Mouse (Mus musculus) G1E (cell line): ENCODE measurements around the gene Arrdc3. TPM values are rescaled to one million over a fixed set of nuclear protein-coding genes. Genes with fewer than 3 reads are reported as not detected.

Source experiments
- ATAC-seq: 2 replicates; pipeline ENCODE4 v1.8.0; 2016; ENCODE audit warnings: mild to moderate bottlenecking; ENCODE audit not compliant: insufficient number of reproducible peaks, poor library complexity, low FRiP score, severe bottlenecking; ENCODE audit errors: extremely low read depth
- DNase-seq: peaks from one replicate; pipeline ENCODE4 v3.0.0; 2012; ENCODE audit warnings: low spot score
- H3K27me3 ChIP-seq: 2 replicates; pipeline ENCODE4 v1.6.1; 2012; ENCODE audit warnings: mild to moderate bottlenecking, low read length, inconsistent platforms; ENCODE audit not compliant: insufficient read depth
- H3K36me3 ChIP-seq: replicated peaks from 2 replicates; pipeline ENCODE3; 2012; ENCODE audit warnings: mild to moderate bottlenecking, inconsistent platforms
- H3K4me1 ChIP-seq: 2 replicates; pipeline ENCODE4 v1.6.1; 2012; ENCODE audit warnings: low read depth, low read length, inconsistent platforms, mixed read lengths; ENCODE audit not compliant: insufficient read depth
- H3K4me3 ChIP-seq: 2 replicates; pipeline ENCODE4 v1.5.1; 2012; ENCODE audit warnings: low read depth, mild to moderate bottlenecking, inconsistent platforms, low read length, moderate library complexity, mixed read lengths
- H3K9me3 ChIP-seq: replicated peaks from 2 replicates; pipeline ENCODE4 v1.6.1; 2012; ENCODE audit warnings: inconsistent platforms
- CTCF ChIP-seq: IDR thresholded peaks from 2 replicates; pipeline ENCODE4 v1.5.1; 2012; ENCODE audit warnings: low read depth, low read length, inconsistent platforms, mixed read lengths
- GATA1 ChIP-seq: IDR thresholded peaks from 2 replicates; pipeline ENCODE4 v1.6.1; 2012; ENCODE audit warnings: borderline replicate concordance, low read length, inconsistent platforms, mixed read lengths
- GATA2 ChIP-seq: IDR thresholded peaks from 2 replicates; pipeline ENCODE4 v1.6.1; 2012; ENCODE audit warnings: low read depth, low read length, inconsistent platforms, borderline replicate concordance
- POLR2AphosphoS5 ChIP-seq: IDR thresholded peaks from 2 replicates; pipeline ENCODE4 v1.6.1; 2012; ENCODE audit warnings: low read depth, low read length, inconsistent platforms; ENCODE audit not compliant: insufficient replicate concordance
- TAL1 ChIP-seq: conservative IDR thresholded peaks from 2 replicates; pipeline ENCODE4 v1.6.1; 2012; ENCODE audit warnings: low read depth, low read length, inconsistent platforms, mixed read lengths
- polyA plus RNA-seq: library from polyadenylated mRNA; stranded (reverse); fragments of >175 nt; gene quantifications from 2 replicates; pipeline ENCODE4 v1.2.3, GENCODE M21; 2012
- total RNA-seq, 2 experiments: library from RNA; stranded (forward) in 1 of 2; stranded (reverse) in 1 of 2; fragments of 200-1000 nt in 1 of 2; fragments of >200 nt in 1 of 2; fragmentation: Nextera tagmentation in 1 of 2; gene quantifications; 2 replicates each; pipeline ENCODE4 v1.2.3; 2014 to 2017

Gene Arrdc3
- total RNA-seq (2014; fragmentation: Nextera tagmentation) (67.8 and 106 TPM in 2 replicates), total RNA-seq (2017) (11.7 and 13.3 TPM in 2 replicates), polyA plus RNA-seq (1.1 and 2.2 TPM in 2 replicates)

GRCm38 (mm10) chr13:80883190-80883589, at the start of gene Arrdc3:
TSS of gene Arrdc3 (plus strand) at chr13:80883384.
- H3K4me1 ChIP-seq = peaks cover 4% of the 10 kb centered on the region; the same call in 1 of the 2 replicates
- H3K36me3 ChIP-seq = peaks cover 3% of the 10 kb centered on the region
- no peaks in the 10 kb centered on the region for H3K27me3 ChIP-seq
- DNase-seq (peak; percentile 68), ATAC-seq (peak; percentile 11)
- no peaks in the 10 kb centered on the region for H3K9me3 ChIP-seq
- TF ChIP-seq POLR2AphosphoS5 = no peak; the same call in 1 of the 2 replicates
- TF ChIP-seq GATA1 = no peak
- no peak for TF ChIP-seq GATA2
- no peak for TF ChIP-seq TAL1
- TF ChIP-seq CTCF = no peak
- H3K4me3 ChIP-seq = peak within 1 kb of the TSS; percentile 79

DNA sequence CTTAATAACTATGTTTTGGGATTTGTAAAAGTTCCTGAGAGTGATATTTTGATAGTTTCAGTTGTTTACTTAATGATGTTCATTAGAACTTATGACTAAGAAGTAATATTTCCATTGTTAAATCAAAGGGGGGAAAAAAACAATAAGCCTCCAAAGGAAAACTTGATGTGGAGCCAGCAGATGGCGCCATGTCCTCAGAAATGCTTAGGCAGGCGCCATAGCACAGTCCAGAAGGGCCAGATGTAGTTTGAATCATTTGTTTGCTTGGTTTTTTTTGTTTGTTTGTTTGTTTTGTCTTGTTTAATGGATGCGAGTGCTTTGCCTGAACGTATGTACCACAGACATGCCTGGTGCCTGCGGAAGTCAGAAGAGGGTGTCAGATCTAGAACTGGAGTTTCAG, 21.0 kb upstream of the Arrdc3 start:
- Histone ChIP-seq H3K36me3 (no peaks in the 10 kb centered on the region), H3K27me3 (no peaks in the 10 kb centered on the region), H3K9me3 (no peaks in the 10 kb centered on the region), H3K4me1 (no peaks in the 10 kb centered on the region), H3K4me3 (no peak overlapping the region)
- ATAC-seq = peak; percentile 28; the same call in 1 of the 2 replicates
- TF ChIP-seq TAL1 (no peak), CTCF (no peak), POLR2AphosphoS5 (no peak), GATA2 (no peak), GATA1 (no peak)
- DNase-seq = no peak

DNA sequence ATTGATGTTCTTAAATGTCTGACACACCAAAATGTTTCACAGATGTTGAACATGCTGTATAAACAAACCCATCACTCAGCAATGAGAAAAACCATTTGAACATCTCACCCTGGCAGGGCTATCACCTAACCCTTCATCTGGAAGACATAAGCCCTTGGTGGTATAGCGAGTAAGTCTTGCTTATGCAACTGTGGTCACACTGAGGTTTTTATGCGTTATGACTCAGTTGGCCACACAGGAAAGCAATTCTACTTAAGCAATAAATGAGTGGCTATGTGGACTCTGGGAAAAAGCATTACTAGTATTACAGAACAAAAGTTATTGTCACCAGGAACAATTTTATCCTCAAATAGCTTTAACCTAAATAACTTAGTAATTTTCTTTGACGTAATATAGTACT, 19.0 kb upstream of the Arrdc3 start:
- Histone ChIP-seq H3K9me3 (no peaks in the 10 kb centered on the region), H3K27me3 (no peaks in the 10 kb centered on the region), H3K4me3 (no peak overlapping the region), H3K36me3 (no peaks in the 10 kb centered on the region), H3K4me1 (no peaks in the 10 kb centered on the region)
- ATAC-seq = no peak
- no peak for DNase-seq
- TF ChIP-seq CTCF (no peak), POLR2AphosphoS5 (no peak)

GRCm38 (mm10) chr13:80875126-80875525, 8.1 kb upstream of the Arrdc3 start:
- DNase-seq = no peak
- ATAC-seq = no peak
- Histone ChIP-seq H3K36me3 (no peaks in the 10 kb centered on the region), H3K27me3 (no peaks in the 10 kb centered on the region), H3K4me1 (no peaks in the 10 kb centered on the region), H3K4me3 (no peak overlapping the region), H3K9me3 (no peaks in the 10 kb centered on the region)
- TF ChIP-seq TAL1 (no peak), CTCF (no peak), GATA2 (no peak), POLR2AphosphoS5 (no peak), GATA1 (no peak)

DNA sequence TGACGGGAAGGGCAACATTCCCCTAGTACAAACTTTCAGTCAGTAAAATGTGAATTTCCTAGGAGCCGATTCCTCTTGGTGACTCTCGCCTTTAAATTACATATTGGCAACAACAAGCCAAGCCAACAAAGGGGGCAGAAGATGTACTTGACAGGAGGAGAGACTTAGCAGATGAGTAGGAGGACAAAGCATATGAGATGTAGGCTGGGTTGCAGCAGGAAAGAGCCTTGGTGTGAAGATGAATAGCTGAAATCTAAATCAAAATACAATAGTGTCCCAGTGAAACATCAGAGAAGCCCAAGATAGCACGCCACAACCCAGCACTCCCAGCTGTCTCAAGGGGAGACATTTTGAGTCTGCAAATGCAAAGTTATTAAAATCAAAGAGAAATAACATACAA, 2.4 kb upstream of the Arrdc3 start:
- TF ChIP-seq GATA1 (no peak), TAL1 (no peak), POLR2AphosphoS5 (no peak), CTCF (no peak), GATA2 (no peak)
- ATAC-seq = no peak
- no peak overlapping the region for H3K4me3 ChIP-seq
- no peaks in the 10 kb centered on the region for H3K9me3 ChIP-seq
- H3K27me3 ChIP-seq = no peaks in the 10 kb centered on the region
- no peaks in the 10 kb centered on the region for H3K36me3 ChIP-seq
- no peak for DNase-seq
- H3K4me1 ChIP-seq = peaks cover 4% of the 10 kb centered on the region; the same call in 1 of the 2 replicates

DNA sequence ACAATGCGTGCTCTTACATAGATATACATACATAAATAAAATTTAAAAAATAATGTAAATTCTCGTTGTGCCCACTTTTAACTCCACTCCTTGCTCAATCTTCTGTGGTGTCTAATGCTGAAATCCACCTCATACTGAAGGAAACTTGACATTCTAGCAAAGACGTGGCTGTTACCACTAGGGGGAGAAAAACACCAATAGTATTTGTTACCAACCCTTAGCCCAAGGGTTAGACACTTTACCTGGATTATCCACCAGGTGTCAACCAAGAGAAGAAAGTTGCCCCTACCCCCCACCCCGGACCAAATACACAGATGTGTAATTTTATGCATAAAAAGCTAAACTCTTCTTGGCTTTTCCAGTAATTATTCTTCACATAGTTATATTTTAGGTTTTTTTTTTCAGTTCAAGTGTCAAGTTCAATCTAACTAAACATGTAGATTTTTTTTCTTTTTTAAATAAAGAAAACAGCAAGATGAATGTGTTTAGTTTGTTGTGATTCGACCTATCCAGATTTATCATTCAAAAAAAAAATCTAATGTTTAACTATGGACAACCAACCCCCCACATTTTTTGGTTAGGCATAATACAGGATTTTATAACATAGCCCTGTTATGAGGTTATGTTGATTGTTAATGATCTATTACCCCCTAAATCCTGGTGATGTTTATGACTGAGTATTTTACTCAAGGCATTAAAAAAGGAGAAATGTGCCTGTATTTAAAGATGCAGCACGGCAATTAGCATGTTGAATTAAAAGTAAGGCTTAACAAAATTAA, 1.3 kb upstream of the Arrdc3 start:
- ATAC-seq (peak; percentile 9; the same call in 1 of the 2 replicates), DNase-seq (peak; percentile 50)
- Histone ChIP-seq H3K9me3 (no peaks in the 10 kb centered on the region), H3K36me3 (no peaks in the 10 kb centered on the region), H3K4me1 (peaks cover 4% of the 10 kb centered on the region; the same call in 1 of the 2 replicates), H3K27me3 (no peaks in the 10 kb centered on the region), H3K4me3 (no peak overlapping the region)
- TF ChIP-seq CTCF (peak; percentile 45), GATA1 (no peak)

DNA sequence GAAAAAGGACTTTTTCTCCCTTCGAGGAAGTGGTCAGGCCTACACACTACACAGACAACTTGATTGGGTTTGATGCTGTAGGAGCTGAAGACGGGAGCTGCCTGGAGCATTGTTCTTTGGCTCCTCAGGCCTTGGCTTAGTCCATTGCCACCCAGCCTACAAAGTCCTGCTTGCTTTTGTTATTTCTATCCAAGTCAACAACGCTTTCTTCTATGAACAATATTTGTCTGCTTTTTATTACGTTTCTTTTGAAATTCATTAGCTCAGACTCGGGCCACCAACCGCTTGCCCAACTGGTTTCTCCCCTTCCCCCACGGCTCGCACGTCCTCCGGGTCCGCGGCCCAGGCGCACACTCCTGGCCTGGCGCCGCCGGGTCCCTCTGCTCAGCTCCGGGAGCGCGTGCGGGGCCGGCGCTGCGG, 458 bp upstream of the Arrdc3 start:
- Histone ChIP-seq H3K27me3 (no peaks in the 10 kb centered on the region), H3K9me3 (no peaks in the 10 kb centered on the region), H3K36me3 (no peaks in the 10 kb centered on the region), H3K4me1 (peaks cover 4% of the 10 kb centered on the region; the same call in 1 of the 2 replicates), H3K4me3 (peak overlapping the region; percentile 79)
- TF ChIP-seq CTCF (no peak), GATA1 (no peak), GATA2 (no peak), POLR2AphosphoS5 (no peak), TAL1 (no peak)
- DNase-seq = no peak
- ATAC-seq = 0 out of 2 replicates have a peak, but pooled peaks have one; percentile 0
